Mouse (Mus musculus) MEL (cell line): ENCODE data around the gene Ncam1. TPM values are rescaled to one million over a fixed set of nuclear protein-coding genes. Genes with fewer than 3 reads are reported as not detected.

Experiments
- DNase-seq: peaks from one replicate; pipeline ENCODE4 v3.0.0; 2011; ENCODE audit warnings: low read depth, low spot score
- H3K27ac ChIP-seq: 2 replicates; pipeline ENCODE4 v1.5.1; 2012; ENCODE audit warnings: low read depth, mild to moderate bottlenecking, control low read depth, low read length, moderate library complexity; ENCODE audit not compliant: control insufficient read depth
- H3K27me3 ChIP-seq, 2 experiments: fragments of 150-350 bp in 1 of 2; sonication (generic) in 1 of 2; 2 replicates each; pipeline ENCODE4 v1.6.1; 2012; ENCODE audit warnings: low read length in 2 of 2, mild to moderate bottlenecking in 2 of 2, improper control_type of control experiment in 1 of 2, moderate library complexity in 1 of 2; ENCODE audit not compliant: insufficient read depth in 2 of 2, control insufficient read depth in 1 of 2
- H3K36me3 ChIP-seq, 2 experiments: 2 replicates each; pipeline ENCODE4 v1.6.1; 2012 to 2014; ENCODE audit warnings: low read length in 2 of 2, improper control_type of control experiment in 1 of 2, inconsistent platforms in 1 of 2, mild to moderate bottlenecking in 1 of 2; ENCODE audit not compliant: insufficient read depth in 2 of 2, control insufficient read depth in 1 of 2
- H3K4me1 ChIP-seq, 2 experiments: fragments of 150-350 bp in 1 of 2; sonication (generic) in 1 of 2; 2 replicates each; pipeline ENCODE4 v1.6.1; 2012; ENCODE audit warnings: low read length in 2 of 2, improper control_type of control experiment in 1 of 2, mild to moderate bottlenecking in 1 of 2; ENCODE audit not compliant: insufficient read depth in 2 of 2, control insufficient read depth in 1 of 2
- H3K4me3 ChIP-seq, 2 experiments: fragments of 150-350 bp in 1 of 2; sonication (generic) in 1 of 2; 2 replicates each; pipeline ENCODE4 v1.5.1; 2012; ENCODE audit warnings: low read depth in 2 of 2, low read length in 2 of 2, mild to moderate bottlenecking in 2 of 2, moderate library complexity in 2 of 2, control low read depth in 1 of 2, improper control_type of control experiment in 1 of 2; ENCODE audit not compliant: control insufficient read depth in 1 of 2, insufficient read depth in 1 of 2
- H3K79me2 ChIP-seq: 2 replicates; pipeline ENCODE4 v1.6.1; 2012; ENCODE audit warnings: mild to moderate bottlenecking, low read length, moderate library complexity; ENCODE audit not compliant: control insufficient read depth, poor library complexity, insufficient read depth
- H3K9ac ChIP-seq: 2 replicates; pipeline ENCODE4 v1.6.1; 2012; ENCODE audit warnings: low read depth, mild to moderate bottlenecking, control low read depth, low read length, moderate library complexity; ENCODE audit not compliant: control insufficient read depth, poor library complexity, severe bottlenecking
- H3K9me3 ChIP-seq: fragments of 150-350 bp; sonication (generic); replicated peaks from 2 replicates; pipeline ENCODE4 v1.6.1; 2012; ENCODE audit warnings: mild to moderate bottlenecking, low read length, improper control_type of control experiment, moderate library complexity; ENCODE audit not compliant: insufficient read depth
- CTCF ChIP-seq, 3 experiments: IDR thresholded peaks in 2 of 3; conservative IDR thresholded peaks in 1 of 3; 2 replicates each; pipeline ENCODE4 v1.5.1; 2011 to 2012; ENCODE audit warnings: low read length in 3 of 3, low read depth in 2 of 3, mild to moderate bottlenecking in 2 of 3, improper control_type of control experiment in 1 of 3, inconsistent platforms in 1 of 3, mixed read lengths in 1 of 3, moderate library complexity in 1 of 3; ENCODE audit not compliant: control insufficient read depth in 1 of 3, insufficient read depth in 1 of 3, poor library complexity in 1 of 3, severe bottlenecking in 1 of 3
- ELF1 ChIP-seq: IDR thresholded peaks from 2 replicates; pipeline ENCODE4 v1.6.1; 2014; ENCODE audit warnings: low read depth, mild to moderate bottlenecking, inconsistent platforms, low read length, improper control_type of control experiment, moderate library complexity
- EP300 ChIP-seq, 2 experiments: IDR thresholded peaks; 2 replicates each; pipeline ENCODE4 v1.6.1; 2011; ENCODE audit warnings: improper control_type of control experiment in 2 of 2, low read length in 2 of 2, low read depth in 1 of 2, mild to moderate bottlenecking in 1 of 2
- ETS1 ChIP-seq: IDR thresholded peaks from 2 replicates; pipeline ENCODE4 v1.6.1; 2012; ENCODE audit warnings: low read depth, mild to moderate bottlenecking, inconsistent platforms, low read length, improper control_type of control experiment, moderate library complexity
- GATA1 ChIP-seq: IDR thresholded peaks from 2 replicates; pipeline ENCODE4 v1.6.1; 2011; ENCODE audit warnings: low read depth, low read length, improper control_type of control experiment
- HCFC1 ChIP-seq: IDR thresholded peaks from 2 replicates; pipeline ENCODE4 v1.6.1; 2012; ENCODE audit warnings: low read depth, mild to moderate bottlenecking, inconsistent platforms, low read length, improper control_type of control experiment, moderate library complexity
- MAFK ChIP-seq: IDR thresholded peaks from 2 replicates; pipeline ENCODE4 v1.6.1; 2011; ENCODE audit warnings: low read depth, mild to moderate bottlenecking, low read length, improper control_type of control experiment, borderline replicate concordance
- MAX ChIP-seq: IDR thresholded peaks from 2 replicates; pipeline ENCODE4 v1.6.1; 2011; ENCODE audit warnings: low read length, improper control_type of control experiment
- MEF2A ChIP-seq: IDR thresholded peaks from 2 replicates; pipeline ENCODE4 v1.6.1; 2014; ENCODE audit warnings: low read depth, mild to moderate bottlenecking, inconsistent platforms, low read length, improper control_type of control experiment; ENCODE audit not compliant: poor library complexity, insufficient replicate concordance, severe bottlenecking; ENCODE audit errors: extremely low read depth
- RAD21 ChIP-seq: IDR thresholded peaks from 2 replicates; pipeline ENCODE4 v1.6.1; 2011; ENCODE audit warnings: mild to moderate bottlenecking, low read depth, low read length, improper control_type of control experiment
- RCOR1 ChIP-seq: IDR thresholded peaks from 2 replicates; pipeline ENCODE4 v1.6.1; 2012; ENCODE audit warnings: low read depth, mild to moderate bottlenecking, inconsistent platforms, low read length, improper control_type of control experiment
- SMC3 ChIP-seq: IDR thresholded peaks from 2 replicates; pipeline ENCODE4 v1.6.1; 2011; ENCODE audit warnings: low read depth, low read length, improper control_type of control experiment
- TAL1 ChIP-seq: IDR thresholded peaks from 2 replicates; pipeline ENCODE4 v1.6.1; 2012; ENCODE audit warnings: mild to moderate bottlenecking, inconsistent platforms, low read length, moderate library complexity, mixed read lengths
- USF1 ChIP-seq: IDR thresholded peaks from 2 replicates; pipeline ENCODE4 v1.6.1; 2014; ENCODE audit warnings: low read depth, mild to moderate bottlenecking, inconsistent platforms, low read length, improper control_type of control experiment, moderate library complexity
- ZMIZ1 ChIP-seq: IDR thresholded peaks from 2 replicates; pipeline ENCODE4 v1.6.1; 2012; ENCODE audit warnings: low read depth, mild to moderate bottlenecking, inconsistent platforms, low read length, improper control_type of control experiment, moderate library complexity
- polyA plus RNA-seq, 2 experiments: library from polyadenylated mRNA; stranded (reverse) in 1 of 2; unstranded in 1 of 2; fragments of >175 nt in 1 of 2; fragments of >200 nt in 1 of 2; gene quantifications; 2 replicates each; pipeline versions ENCODE4 v1.2.1 to v1.2.4; 2012; ENCODE audit warnings: low replicate concordance in 2 of 2, low read depth in 1 of 2; ENCODE audit not compliant: insufficient read length in 2 of 2, insufficient read depth in 1 of 2, missing spikeins in 1 of 2
- total RNA-seq: library from RNA; depleted of rRNA; stranded (reverse); fragments of 300-350 nt; gene quantifications from 2 replicates; pipeline ENCODE4 v1.2.3, GENCODE M21; 2012

Ncam1 gene
- total and polyA plus RNA-seq, 3 experiments: not detected

DNA sequence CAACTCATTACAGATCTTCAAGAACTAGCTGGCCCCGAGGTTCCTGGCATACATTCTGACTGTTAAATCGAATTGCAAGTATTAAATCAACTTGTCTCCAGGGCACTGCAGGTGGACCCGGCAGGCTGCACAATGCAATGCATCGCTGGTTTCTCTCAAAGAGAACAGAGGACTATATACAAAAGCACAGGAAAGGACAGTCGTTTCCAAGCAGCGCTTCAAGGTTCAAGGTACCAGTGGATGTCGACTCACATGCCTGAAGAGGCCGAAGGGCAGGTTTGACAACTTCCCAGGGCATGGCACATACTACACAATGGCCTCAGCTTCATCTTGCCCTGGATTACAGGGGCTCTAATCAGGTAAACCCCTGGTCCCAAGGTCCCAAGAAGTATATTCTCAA is 158.6 kb downstream of the Ncam1 start:
- H3K27me3 ChIP-seq: no peaks in the 10 kb centered on the region
- no peaks in the 10 kb centered on the region for H3K36me3 ChIP-seq
- no peak for DNase-seq
- H3K27ac ChIP-seq: no peak overlapping the region
- H3K79me2 ChIP-seq: no peaks in the 10 kb centered on the region
- no peaks in the 10 kb centered on the region for H3K9me3 ChIP-seq
- no peak for TF ChIP-seq SMC3
- no peak for TF ChIP-seq ZMIZ1
- no peak for TF ChIP-seq MAFK
- TF ChIP-seq USF1: no peak
- no peak for TF ChIP-seq ETS1
- no peak for TF ChIP-seq EP300 (IDR thresholded peaks at IDR 0.05; ENCODE audit: low read depth in 1 of 2, low read length in 2 of 2)
- TF ChIP-seq ELF1: no peak
- TF ChIP-seq, all 39 proteins: peak for 0
- H3K4me3 ChIP-seq: no peak overlapping the region
- H3K4me1 ChIP-seq: no peaks in the 10 kb centered on the region
- no peak overlapping the region for H3K9ac ChIP-seq

DNA sequence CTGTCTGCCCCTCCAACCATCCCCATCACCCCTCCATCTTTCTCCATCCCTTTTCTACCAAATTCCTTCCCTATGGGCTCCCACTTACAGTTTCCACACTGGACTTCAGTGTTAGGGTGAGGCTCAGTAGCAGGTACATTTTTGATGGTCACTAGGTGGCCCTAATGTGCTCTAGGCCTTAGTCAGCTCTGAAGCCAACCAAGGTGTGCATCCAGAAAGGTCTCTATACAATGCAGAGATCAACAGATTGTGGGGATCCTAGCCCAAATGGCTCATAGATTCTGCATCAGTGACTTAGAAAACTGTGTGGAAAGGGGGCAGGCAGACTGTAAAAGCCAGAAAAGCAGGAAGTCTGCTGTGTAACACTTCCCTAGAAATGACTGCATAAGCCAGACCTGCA is 160.8 kb downstream of the Ncam1 start:
- TF ChIP-seq TAL1: no peak
- TF ChIP-seq MEF2A: no peak
- no peak for TF ChIP-seq MAX
- TF ChIP-seq RAD21: no peak
- TF ChIP-seq CTCF (IDR thresholded peaks at IDR 0.05 in 2 of 3, conservative IDR thresholded peaks at IDR 0.05 in 1 of 3; ENCODE audit: control insufficient read depth in 1 of 3, insufficient read depth in 1 of 3, low read depth in 2 of 3, low read length in 3 of 3, poor library complexity in 1 of 3, severe bottlenecking in 1 of 3): no peak
- no peak for TF ChIP-seq RCOR1
- Histone ChIP-seq H3K9ac (no peak overlapping the region), H3K27me3 (no peaks in the 10 kb centered on the region), H3K4me3 (no peak overlapping the region), H3K36me3 (no peaks in the 10 kb centered on the region), H3K27ac (no peak overlapping the region), H3K79me2 (no peaks in the 10 kb centered on the region), H3K4me1 (no peaks in the 10 kb centered on the region), H3K9me3 (no peaks in the 10 kb centered on the region)
- DNase-seq: no peak

- Histone ChIP-seq H3K27me3 (no peaks in the 10 kb centered on the region), H3K27ac (no peak overlapping the region), H3K9me3 (no peaks in the 10 kb centered on the region), H3K9ac (no peak overlapping the region), H3K36me3 (no peaks in the 10 kb centered on the region), H3K4me1 (no peaks in the 10 kb centered on the region), H3K4me3 (no peak overlapping the region)
- DNase-seq: no peak
- TF ChIP-seq HCFC1 (no peak), GATA1 (no peak)
- TF ChIP-seq, all 39 proteins: peak for 0
- no peaks in the 10 kb centered on the region for H3K79me2 ChIP-seq
Observed at GRCm38 (mm10) chr9:49635668-49636326, 162.9 kb downstream of the Ncam1 start.
